Comparison of ENCODE assay signal across 8 mouse cellular contexts in the genomic region with DNA sequence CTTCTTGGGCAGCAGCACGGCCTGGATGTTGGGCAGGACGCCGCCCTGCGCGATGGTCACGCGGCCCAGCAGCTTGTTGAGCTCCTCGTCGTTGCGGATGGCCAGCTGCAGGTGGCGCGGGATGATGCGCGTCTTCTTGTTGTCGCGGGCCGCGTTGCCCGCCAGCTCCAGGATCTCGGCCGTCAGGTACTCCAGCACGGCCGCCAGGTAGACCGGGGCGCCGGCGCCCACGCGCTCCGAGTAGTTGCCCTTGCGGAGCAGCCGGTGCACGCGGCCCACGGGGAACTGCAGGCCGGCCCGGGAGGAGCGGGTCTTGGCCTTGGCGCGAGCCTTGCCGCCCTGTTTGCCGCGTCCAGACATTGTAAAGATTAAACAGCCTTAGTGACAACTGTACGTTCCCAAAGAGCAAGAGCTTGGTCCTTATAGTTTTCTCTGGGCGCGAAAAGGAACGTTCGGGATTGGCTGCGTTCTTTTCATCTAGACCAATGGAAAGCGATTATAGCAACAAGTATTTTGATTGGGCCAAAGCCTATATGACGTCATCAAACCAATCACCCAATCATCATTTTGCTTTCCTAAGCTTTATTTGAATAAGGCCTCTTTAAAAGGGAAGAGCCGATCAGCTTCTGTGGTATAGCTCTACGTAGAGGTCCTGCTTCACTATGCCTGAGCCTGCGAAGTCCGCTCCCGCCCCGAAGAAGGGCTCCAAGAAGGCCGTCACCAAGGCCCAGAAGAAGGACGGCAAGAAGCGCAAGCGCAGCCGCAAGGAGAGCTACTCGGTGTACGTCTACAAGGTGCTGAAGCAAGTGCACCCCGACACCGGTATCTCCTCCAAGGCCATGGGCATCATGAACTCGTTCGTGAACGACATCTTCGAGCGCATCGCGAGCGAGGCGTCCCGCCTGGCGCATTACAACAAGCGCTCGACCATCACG. TPM values are rescaled to one million over a fixed set of nuclear protein-coding genes. Genes with fewer than 3 reads are reported as not detected.
DNase-seq lines count a peak whose midpoint lies in the region; ATAC-seq and TF ChIP-seq lines count a peak whose summit lies in the region.
"Not testable (repeated sequence)": the region's sequence is repeated elsewhere in the genome, so short reads cannot be mapped to it uniquely, and the experiment has no call there.

A gene (minus strand): TSS at position 377 of the 935 bp plus-strand sequence.
A gene (plus strand): TSS at position 647 of the 935 bp plus-strand sequence.

- WGBS in forebrain, embryonic 15.5 days, result under 1% methylated on average over 45 of the region's 80 CpGs
- WGBS in liver, postnatal 0 days (ENCODE audit: insufficient replicate concordance), result under 1% methylated on average over 43 of the region's 80 CpGs
- WGBS in neural tube, embryonic 13.5 days, result under 1% methylated on average over 45 of the region's 80 CpGs

- H3K4me3 ChIP-seq in G1E (ENCODE audit: low read depth, low read length), result peak within 1 kb of the TSS; percentile 60; the same call in 1 of the 2 replicates
- peak within 1 kb of the TSS; percentile 48 for H3K4me3 ChIP-seq in forebrain, embryonic 15.5 days
- peak within 1 kb of the TSS; percentile 54 for H3K4me3 ChIP-seq in liver, postnatal 0 days (ENCODE audit: low read depth, low read length)
- peak within 1 kb of the TSS; percentile 39 for H3K4me3 ChIP-seq in neural tube, embryonic 13.5 days

- peaks cover 18% of the 10 kb centered on the region for H3K4me1 ChIP-seq in G1E (ENCODE audit: insufficient read depth, low read depth, low read length)
- H3K4me1 ChIP-seq in forebrain, embryonic 15.5 days, result peaks cover 33% of the 10 kb centered on the region
- H3K4me1 ChIP-seq in liver, postnatal 0 days (ENCODE audit: insufficient read depth), result peaks cover 11% of the 10 kb centered on the region
- H3K4me1 ChIP-seq in neural tube, embryonic 13.5 days (replicated peaks), result peaks cover 29% of the 10 kb centered on the region

- peak within 1 kb of the TSS; percentile 84 for H3K4me2 ChIP-seq in forebrain, embryonic 15.5 days (replicated peaks)
- peak within 1 kb of the TSS; percentile 80 for H3K4me2 ChIP-seq in liver, postnatal 0 days (ENCODE audit: low read depth, low read length)
- peak within 1 kb of the TSS; percentile 78 for H3K4me2 ChIP-seq in neural tube, embryonic 13.5 days

- DNase-seq in G1E (ENCODE audit: low spot score), result peak; percentile 81
- DNase-seq in cerebellum, adult 18-20 months, result peak; percentile 83 to 84
- DNase-seq in heart, postnatal 14 days, result peak; percentile 78 to 84
- DNase-seq in layer of hippocampus, adult 11-12 months (ENCODE audit: low spot score), result peak; percentile 94
- peak; percentile 87 for DNase-seq in liver, postnatal 0 days
- DNase-seq in telencephalon, adult 2 months (ENCODE audit: low read depth, low spot score), result peak; percentile 99

- peak within 1 kb of the TSS; percentile 91 for H3K27ac ChIP-seq in forebrain, embryonic 15.5 days (replicated peaks)
- H3K27ac ChIP-seq in liver, postnatal 0 days (ENCODE audit: low read depth), result peak within 1 kb of the TSS; percentile 96
- H3K27ac ChIP-seq in neural tube, embryonic 13.5 days (replicated peaks), result peak within 1 kb of the TSS; percentile 88

- H3K9me3 ChIP-seq in G1E (replicated peaks); forebrain, embryonic 15.5 days; liver, postnatal 0 days (ENCODE audit: low read length); neural tube, embryonic 13.5 days: not testable (repeated sequence)

- H3K36me3 ChIP-seq in G1E (replicated peaks); forebrain, embryonic 15.5 days; liver, postnatal 0 days (replicated peaks; ENCODE audit: insufficient read depth, low read length); neural tube, embryonic 13.5 days: not testable (repeated sequence)

- not testable (repeated sequence) for TF ChIP-seq CTCF in G1E (IDR thresholded peaks at IDR 0.05; ENCODE audit: low read depth, low read length); liver, postnatal 0 days (IDR thresholded peaks at IDR 0.05; ENCODE audit: low read depth)

- peak; percentile 86; the same call in 1 of the 2 replicates for TF ChIP-seq EP300 in liver, postnatal 0 days (IDR thresholded peaks at IDR 0.05; ENCODE audit: low read depth)

- peak; percentile 71 for ATAC-seq in G1E (ENCODE audit: extremely low read depth, insufficient number of reproducible peaks, low FRiP score, poor library complexity, severe bottlenecking)
- ATAC-seq in forebrain, embryonic 15.5 days (replicated peaks), result peak; percentile 93
- peak; percentile 85 for ATAC-seq in liver, postnatal 0 days
- peak; percentile 94 for ATAC-seq in neural tube, embryonic 13.5 days (ENCODE audit: low read depth)

- intact Hi-C loops in heart, postnatal 14 days (cut with DNase I), result loop anchor here (5.0 to 10.0 kb wide), 4 partner anchors 1552 to 1719 kb away; a partner anchor contains a TSS

- peak within 1 kb of the TSS; percentile 51 for H3K9ac ChIP-seq in forebrain, embryonic 15.5 days (replicated peaks)
- peak within 1 kb of the TSS; percentile 74 for H3K9ac ChIP-seq in liver, postnatal 0 days (replicated peaks)
- H3K9ac ChIP-seq in neural tube, embryonic 13.5 days, result peak within 1 kb of the TSS; percentile 67

- H3K27me3 ChIP-seq in G1E (ENCODE audit: insufficient read depth, low read length); forebrain, embryonic 15.5 days; liver, postnatal 0 days (ENCODE audit: insufficient read depth, low read length); neural tube, embryonic 13.5 days: not testable (repeated sequence)

RNA-seq across cellular contexts. Expression of the first gene that starts in this region (rescaled TPM):
- total RNA-seq in G1E (2014; fragmentation: Nextera tagmentation), result 141 and 253 TPM in 2 replicates
- 901 and 1,517 TPM in 2 replicates for total RNA-seq in G1E (2017)
- 27.9 and 53.3 TPM in 2 replicates for polyA plus RNA-seq in G1E (2012)
- 19.7 and 27.8 TPM in 2 replicates for polyA plus RNA-seq in forebrain, embryonic 15.5 days (2015; fragmentation: Nextera tagmentation; extraction: Ambion mirVana)
- total RNA-seq in heart, postnatal 14 days (2021), result 100 to 1,000 TPM in 1 of 2 experiments, 10 to 100 TPM in 1; 44.4 to 112 TPM
- 7.4 and 9.4 TPM in 2 replicates for polyA plus RNA-seq in liver, postnatal 0 days (2015; fragmentation: Nextera tagmentation; extraction: Ambion mirVana)
- 8.4 and 11.4 TPM in 2 replicates for polyA plus RNA-seq in neural tube, embryonic 13.5 days (2015; fragmentation: Nextera tagmentation; extraction: Ambion mirVana)

RNA-seq across cellular contexts. Expression of the second gene that starts in this region (rescaled TPM):
- 9.0 and 49.5 TPM in 2 replicates for total RNA-seq in G1E (2014; fragmentation: Nextera tagmentation)
- total RNA-seq in G1E (2017), result 205 and 369 TPM in 2 replicates
- 10.5 and 40.6 TPM in 2 replicates for polyA plus RNA-seq in G1E (2012)
- polyA plus RNA-seq in forebrain, embryonic 15.5 days (2015; fragmentation: Nextera tagmentation; extraction: Ambion mirVana), result 6.8 and 7.3 TPM in 2 replicates
- 10 to 100 TPM; 36.4 to 83.6 TPM for total RNA-seq in heart, postnatal 14 days (2021)
- 5.1 and 5.3 TPM in 2 replicates for polyA plus RNA-seq in liver, postnatal 0 days (2015; fragmentation: Nextera tagmentation; extraction: Ambion mirVana)
- 2.7 and 3.3 TPM in 2 replicates for polyA plus RNA-seq in neural tube, embryonic 13.5 days (2015; fragmentation: Nextera tagmentation; extraction: Ambion mirVana)

Comparison
In these comparisons a context has a peak if more than half of its experiments do, and no peak if none do; other contexts are left out.
1. Peak in every context shown above with its lines: DNase-seq, ATAC-seq, H3K4me3 ChIP-seq and H3K27ac ChIP-seq.